Mouse (Mus musculus): ENCODE measurements at regions not wholly inside any gene's neighbourhood (a gene's known extent, or its start where the extent isn't known, plus 50 kb on each side); places are given as distances from the start of the nearest gene placed in this dataset.

GRCm38 (mm10) chr6:49559112-49559511, 163.7 kb downstream of the Stk31 start:
- TF ChIP-seq EP300 (IDR thresholded peaks at IDR 0.05; ENCODE audit: low read depth in 1 of 2, low read length in 2 of 2): no peak
- TF ChIP-seq CHD2 (IDR thresholded peaks at IDR 0.05; ENCODE audit: low read length): no peak
- TF ChIP-seq RAD21 (IDR thresholded peaks at IDR 0.05; ENCODE audit: low read depth, low read length): no peak
- Histone ChIP-seq H3K79me2 (ENCODE audit: control insufficient read depth, insufficient read depth, low read length, poor library complexity) (no peaks in the 10 kb centered on the region), H3K4me3 (ENCODE audit: control insufficient read depth in 1 of 2, insufficient read depth in 1 of 2, low read depth in 2 of 2, low read length in 2 of 2) (no peak overlapping the region), H3K9ac (ENCODE audit: control insufficient read depth, low read depth, low read length, poor library complexity, severe bottlenecking) (no peak overlapping the region), H3K4me1 (ENCODE audit: control insufficient read depth in 1 of 2, insufficient read depth in 2 of 2, low read length in 2 of 2) (no peaks in the 10 kb centered on the region), H3K36me3 (ENCODE audit: control insufficient read depth in 1 of 2, insufficient read depth in 2 of 2, low read length in 2 of 2) (no peaks in the 10 kb centered on the region), H3K27ac (ENCODE audit: control insufficient read depth, low read depth, low read length) (no peak overlapping the region), H3K27me3 (ENCODE audit: control insufficient read depth in 1 of 2, insufficient read depth in 2 of 2, low read length in 2 of 2) (no peaks in the 10 kb centered on the region), H3K9me3 (replicated peaks; ENCODE audit: insufficient read depth, low read length) (no peaks in the 10 kb centered on the region)
- no peak for DNase-seq (ENCODE audit: low read depth, low spot score)

GRCm38 (mm10) chr6:49578340-49578739, 182.9 kb downstream of the Stk31 start:
- Histone ChIP-seq H3K27ac (ENCODE audit: control insufficient read depth, low read depth, low read length) (no peak overlapping the region), H3K79me2 (ENCODE audit: control insufficient read depth, insufficient read depth, low read length, poor library complexity) (no peaks in the 10 kb centered on the region), H3K4me3 (ENCODE audit: control insufficient read depth in 1 of 2, insufficient read depth in 1 of 2, low read depth in 2 of 2, low read length in 2 of 2) (no peak overlapping the region), H3K9ac (ENCODE audit: control insufficient read depth, low read depth, low read length, poor library complexity, severe bottlenecking) (no peak overlapping the region), H3K4me1 (ENCODE audit: control insufficient read depth in 1 of 2, insufficient read depth in 2 of 2, low read length in 2 of 2) (no peaks in the 10 kb centered on the region), H3K36me3 (ENCODE audit: control insufficient read depth in 1 of 2, insufficient read depth in 2 of 2, low read length in 2 of 2) (no peaks in the 10 kb centered on the region), H3K27me3 (ENCODE audit: control insufficient read depth in 1 of 2, insufficient read depth in 2 of 2, low read length in 2 of 2) (no peaks in the 10 kb centered on the region), H3K9me3 (replicated peaks; ENCODE audit: insufficient read depth, low read length) (no peaks in the 10 kb centered on the region)
- TF ChIP-seq GATA1 (IDR thresholded peaks at IDR 0.05; ENCODE audit: low read depth, low read length): no peak
- TF ChIP-seq SMC3 (IDR thresholded peaks at IDR 0.05; ENCODE audit: low read depth, low read length): no peak
- no peak for TF ChIP-seq ZNF384 (IDR thresholded peaks at IDR 0.05; ENCODE audit: low read depth, low read length)
- TF ChIP-seq POLR2AphosphoS2 (IDR thresholded peaks at IDR 0.05; ENCODE audit: low read length): no peak
- TF ChIP-seq UBTF (IDR thresholded peaks at IDR 0.05; ENCODE audit: borderline replicate concordance, insufficient read depth, low read depth, low read length): no peak
- no peak for TF ChIP-seq CTCF (IDR thresholded peaks at IDR 0.05 in 2 of 3, conservative IDR thresholded peaks at IDR 0.05 in 1 of 3; ENCODE audit: control insufficient read depth in 1 of 3, insufficient read depth in 1 of 3, low read depth in 2 of 3, low read length in 3 of 3, poor library complexity in 1 of 3, severe bottlenecking in 1 of 3)
- no peak for TF ChIP-seq E2F4 (IDR thresholded peaks at IDR 0.05; ENCODE audit: borderline replicate concordance, low read depth, low read length)
- TF ChIP-seq EP300 (IDR thresholded peaks at IDR 0.05; ENCODE audit: low read depth in 1 of 2, low read length in 2 of 2): no peak
- no peak for DNase-seq (ENCODE audit: low read depth, low spot score)

- Histone ChIP-seq H3K27ac (ENCODE audit: control insufficient read depth, low read depth, low read length) (no peak overlapping the region), H3K4me1 (ENCODE audit: control insufficient read depth in 1 of 2, insufficient read depth in 2 of 2, low read length in 2 of 2) (no peaks in the 10 kb centered on the region), H3K79me2 (ENCODE audit: control insufficient read depth, insufficient read depth, low read length, poor library complexity) (no peaks in the 10 kb centered on the region), H3K27me3 (ENCODE audit: control insufficient read depth in 1 of 2, insufficient read depth in 2 of 2, low read length in 2 of 2) (no peaks in the 10 kb centered on the region), H3K36me3 (ENCODE audit: control insufficient read depth in 1 of 2, insufficient read depth in 2 of 2, low read length in 2 of 2) (no peaks in the 10 kb centered on the region), H3K4me3 (ENCODE audit: control insufficient read depth in 1 of 2, insufficient read depth in 1 of 2, low read depth in 2 of 2, low read length in 2 of 2) (no peak overlapping the region), H3K9me3 (replicated peaks; ENCODE audit: insufficient read depth, low read length) (no peaks in the 10 kb centered on the region), H3K9ac (ENCODE audit: control insufficient read depth, low read depth, low read length, poor library complexity, severe bottlenecking) (no peak overlapping the region)
- TF ChIP-seq JUND (IDR thresholded peaks at IDR 0.05; ENCODE audit: low read depth, low read length): no peak
- TF ChIP-seq ZC3H11A (IDR thresholded peaks at IDR 0.05; ENCODE audit: low read depth, low read length): no peak
- TF ChIP-seq TAL1 (IDR thresholded peaks at IDR 0.05; ENCODE audit: low read length): no peak
- TF ChIP-seq CHD1 (IDR thresholded peaks at IDR 0.05; ENCODE audit: low read depth, low read length): no peak
- TF ChIP-seq SMC3 (IDR thresholded peaks at IDR 0.05; ENCODE audit: low read depth, low read length): no peak
- no peak for TF ChIP-seq CHD2 (IDR thresholded peaks at IDR 0.05; ENCODE audit: low read length)
- TF ChIP-seq E2F4 (IDR thresholded peaks at IDR 0.05; ENCODE audit: borderline replicate concordance, low read depth, low read length): no peak
- TF ChIP-seq KAT2A (conservative IDR thresholded peaks at IDR 0.05; ENCODE audit: low read depth, low read length): no peak
- TF ChIP-seq HCFC1 (IDR thresholded peaks at IDR 0.05; ENCODE audit: low read depth, low read length): no peak
- TF ChIP-seq NRF1 (IDR thresholded peaks at IDR 0.05; ENCODE audit: insufficient read depth, low read depth, low read length, poor library complexity, severe bottlenecking): no peak
- TF ChIP-seq UBTF (IDR thresholded peaks at IDR 0.05; ENCODE audit: borderline replicate concordance, insufficient read depth, low read depth, low read length): no peak
- no peak for TF ChIP-seq MAX (IDR thresholded peaks at IDR 0.05; ENCODE audit: low read length)
- TF ChIP-seq MYC (IDR thresholded peaks at IDR 0.05; ENCODE audit: low read depth, low read length): no peak
- no peak for TF ChIP-seq POLR2A (IDR thresholded peaks at IDR 0.05; ENCODE audit: control insufficient read depth in 1 of 2, insufficient read depth in 1 of 2, low read depth in 1 of 2, low read length in 2 of 2, poor library complexity in 1 of 2)
- no peak for DNase-seq (ENCODE audit: low read depth, low spot score)
Observed at GRCm38 (mm10) chr6:49579691-49580090, 184.3 kb downstream of the Stk31 start.

Measured in MEL (cell line).